ENCODE assay signal across 12 mouse cellular contexts in the genomic region with DNA sequence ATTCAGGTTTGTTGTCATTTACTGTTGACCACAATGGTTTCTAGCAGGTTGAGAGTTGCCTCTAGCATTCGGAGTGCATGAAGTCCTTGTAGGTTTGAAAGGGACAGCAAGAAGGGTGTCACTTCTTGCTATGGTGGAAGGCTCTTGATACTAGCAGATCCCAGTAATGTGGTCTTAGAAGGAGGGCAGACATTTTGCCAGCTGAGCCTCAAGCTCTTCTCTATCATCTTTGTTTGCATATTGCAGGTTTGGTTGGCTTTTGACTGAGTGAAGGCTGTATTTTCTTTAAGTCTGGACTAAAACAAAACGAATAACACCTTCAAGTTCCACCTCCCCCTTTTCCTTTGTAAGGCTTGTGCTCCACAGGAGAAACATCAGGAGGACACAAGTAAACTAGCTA. TPM values are rescaled to one million over a fixed set of nuclear protein-coding genes. Genes with fewer than 3 reads are reported as not detected.
DNase-seq lines count a peak whose midpoint lies in the region; ATAC-seq and TF ChIP-seq lines count a peak whose summit lies in the region.
"Had no signal": no experiment of that assay in that cellular context is flagged by ENCODE, and none has a peak within 500 bp of the region (broad histone marks: within the 10 kb centered on the region; RNA-seq: fewer than 3 reads in every experiment).

No protein-coding gene starts in this region.

- H3K4me2 ChIP-seq in heart, embryonic 12.5 days, result no peak overlapping the region
- peak overlapping the region; percentile 50 for H3K4me2 ChIP-seq in intestine, embryonic 15.5 days (replicated peaks)
- peak overlapping the region; percentile 54 for H3K4me2 ChIP-seq in stomach, embryonic 16.5 days (ENCODE audit: low read depth, low read length)
- H3K4me2 ChIP-seq: forebrain, embryonic 13.5 days; hindbrain, embryonic 14.5 days; midbrain, embryonic 13.5 days; neural tube, embryonic 15.5 days had no signal

- no peak overlapping the region for H3K9ac ChIP-seq in heart, adult 2 months (ENCODE audit: low read depth, low read length)
- H3K9ac ChIP-seq in heart, embryonic 12.5 days, result no peak overlapping the region
- peak overlapping the region; percentile 21; the same call in 1 of the 2 replicates for H3K9ac ChIP-seq in intestine, embryonic 15.5 days
- peak overlapping the region; percentile 43 for H3K9ac ChIP-seq in stomach, embryonic 16.5 days (ENCODE audit: low read length)
- H3K9ac ChIP-seq: forebrain, embryonic 13.5 days; hindbrain, embryonic 14.5 days; midbrain, embryonic 13.5 days; neural tube, embryonic 15.5 days had no signal

- TF ChIP-seq CTCF in heart, adult 2 months (IDR thresholded peaks at IDR 0.05), result no peak
- no peak for TF ChIP-seq CTCF in spleen, adult 2 months (IDR thresholded peaks at IDR 0.05; ENCODE audit: extremely low read depth, insufficient read depth, insufficient read length, insufficient replicate concordance)

- H3K36me3 ChIP-seq in heart, adult 2 months (ENCODE audit: control insufficient read depth, insufficient read depth, low read length), result peaks cover 31% of the 10 kb centered on the region
- no peaks in the 10 kb centered on the region for H3K36me3 ChIP-seq in heart, embryonic 12.5 days
- no peaks in the 10 kb centered on the region for H3K36me3 ChIP-seq in spleen, adult 2 months (ENCODE audit: control insufficient read depth, insufficient read depth, low read length)
- no peaks in the 10 kb centered on the region for H3K36me3 ChIP-seq in intestine, embryonic 15.5 days
- no peaks in the 10 kb centered on the region for H3K36me3 ChIP-seq in stomach, embryonic 16.5 days (ENCODE audit: control insufficient read depth, insufficient read depth, low read length)
- H3K36me3 ChIP-seq: midbrain, embryonic 13.5 days; neural tube, embryonic 15.5 days had no signal

- TF ChIP-seq EP300 in heart, adult 2 months (IDR thresholded peaks at IDR 0.05; ENCODE audit: insufficient read depth, low read depth, low read length), result no peak

- H3K4me3 ChIP-seq in heart, adult 2 months, result no peak overlapping the region
- no peak overlapping the region for H3K4me3 ChIP-seq in heart, embryonic 12.5 days
- peak overlapping the region; percentile 74 for H3K4me3 ChIP-seq in spleen, adult 2 months (ENCODE audit: extremely low read depth, insufficient read depth, insufficient read length)
- H3K4me3 ChIP-seq in intestine, embryonic 15.5 days (replicated peaks), result peak overlapping the region; percentile 25
- peak overlapping the region; percentile 46 for H3K4me3 ChIP-seq in stomach, embryonic 16.5 days (replicated peaks; ENCODE audit: low read length)
- H3K4me3 ChIP-seq: forebrain, embryonic 13.5 days; midbrain, embryonic 13.5 days; neural tube, embryonic 15.5 days had no signal

- peak overlapping the region; percentile 42 for H3K27ac ChIP-seq in heart, adult 2 months
- no peak overlapping the region for H3K27ac ChIP-seq in heart, embryonic 12.5 days (ENCODE audit: poor library complexity, severe bottlenecking)
- H3K27ac ChIP-seq in spleen, adult 2 months (ENCODE audit: insufficient read depth, low read length), result peak overlapping the region; percentile 85
- H3K27ac ChIP-seq in intestine, embryonic 15.5 days, result no peak overlapping the region
- peak overlapping the region; percentile 94 for H3K27ac ChIP-seq in stomach, embryonic 16.5 days (ENCODE audit: low read length)
- H3K27ac ChIP-seq: forebrain, embryonic 13.5 days; hindbrain, embryonic 14.5 days; midbrain, embryonic 13.5 days; neural tube, embryonic 15.5 days had no signal

- TF ChIP-seq POLR2A in heart, adult 2 months (IDR thresholded peaks at IDR 0.05; ENCODE audit: insufficient read depth, low read depth, low read length), result no peak
- TF ChIP-seq POLR2A in spleen, adult 2 months (IDR thresholded peaks at IDR 0.05; ENCODE audit: low read depth, low read length), result no peak

- no peak for ATAC-seq in heart, embryonic 12.5 days (ENCODE audit: insufficient number of reproducible peaks, low FRiP score)
- ATAC-seq in intestine, embryonic 15.5 days, result no peak
- no peak for ATAC-seq in stomach, embryonic 16.5 days (ENCODE audit: insufficient read depth, low FRiP score)
- ATAC-seq: forebrain, embryonic 13.5 days; midbrain, embryonic 13.5 days had no signal

- DNase-seq in heart, adult 2 months, result no peak
- DNase-seq in spleen, adult 2 months (ENCODE audit: low read depth in 1 of 2, low spot score in 2 of 2), result no peak
- no peak for DNase-seq in spleen, adult 18-20 months
- no peak for DNase-seq in layer of hippocampus, postnatal 10 days (ENCODE audit: low spot score in 2 of 2)
- no peak for DNase-seq in right cerebral cortex, postnatal 36 days (ENCODE audit: low spot score in 2 of 2)

- H3K79me2 ChIP-seq in heart, adult 2 months (replicated peaks; ENCODE audit: control insufficient read depth, insufficient read depth, low read length), result peaks cover 7% of the 10 kb centered on the region

- 70% methylated on average over 2 of the region's 2 CpGs for WGBS in heart, adult 2 months
- WGBS in heart, embryonic 12.5 days, result 75% methylated on average over 2 of the region's 2 CpGs
- 7% methylated on average over 2 of the region's 2 CpGs for WGBS in spleen, adult 2 months
- 60% methylated on average over 2 of the region's 2 CpGs for WGBS in intestine, embryonic 15.5 days
- 60% methylated on average over 2 of the region's 2 CpGs for WGBS in stomach, embryonic 16.5 days

- H3K9me3 ChIP-seq in heart, embryonic 12.5 days (replicated peaks), result no peaks in the 10 kb centered on the region
- no peaks in the 10 kb centered on the region for H3K9me3 ChIP-seq in intestine, embryonic 15.5 days
- no peaks in the 10 kb centered on the region for H3K9me3 ChIP-seq in stomach, embryonic 16.5 days (replicated peaks; ENCODE audit: control insufficient read depth, low read length)
- H3K9me3 ChIP-seq: forebrain, embryonic 13.5 days; midbrain, embryonic 13.5 days; neural tube, embryonic 15.5 days had no signal

- intact Hi-C loops in heart, adult 2 months (cut with DNase I), result no loop called here

- peaks cover 17% of the 10 kb centered on the region for H3K4me1 ChIP-seq in heart, adult 2 months (ENCODE audit: control insufficient read depth, insufficient read depth, low read length)
- peaks cover 15% of the 10 kb centered on the region for H3K4me1 ChIP-seq in heart, embryonic 12.5 days (replicated peaks)
- H3K4me1 ChIP-seq in spleen, adult 2 months (ENCODE audit: control insufficient read depth, insufficient read depth, insufficient read length), result peaks cover 3% of the 10 kb centered on the region
- H3K4me1 ChIP-seq in intestine, embryonic 15.5 days (replicated peaks), result 0 out of 2 replicates have a peak, but pooled peaks cover 7% of the 10 kb centered on the region
- peaks cover 18% of the 10 kb centered on the region for H3K4me1 ChIP-seq in stomach, embryonic 16.5 days (ENCODE audit: control insufficient read depth, insufficient read depth, low read length)
- H3K4me1 ChIP-seq: midbrain, embryonic 13.5 days; neural tube, embryonic 15.5 days had no signal

- H3K27me3 ChIP-seq in heart, adult 2 months (ENCODE audit: control insufficient read depth, insufficient read depth, low read length), result no peaks in the 10 kb centered on the region
- H3K27me3 ChIP-seq in heart, embryonic 12.5 days (replicated peaks), result no peaks in the 10 kb centered on the region
- no peaks in the 10 kb centered on the region for H3K27me3 ChIP-seq in spleen, adult 2 months (ENCODE audit: control insufficient read depth, insufficient read depth, low read length)
- no peaks in the 10 kb centered on the region for H3K27me3 ChIP-seq in intestine, embryonic 15.5 days (replicated peaks)
- H3K27me3 ChIP-seq in stomach, embryonic 16.5 days (ENCODE audit: control insufficient read depth, insufficient read depth, low read length), result no peaks in the 10 kb centered on the region
- H3K27me3 ChIP-seq: forebrain, embryonic 13.5 days; midbrain, embryonic 13.5 days; neural tube, embryonic 15.5 days had no signal

RNA-seq across cellular contexts. Expression of a gene that starts 35.4 kb away (rescaled TPM):
- total RNA-seq in heart, adult 2 months (2021), result 10 to 100 TPM; 22.0 to 22.7 TPM
- polyA plus RNA-seq in heart, adult 2 months (2012; rRNA removed), result 3.7 and 7.0 TPM in 2 replicates
- 29.5 and 30.6 TPM in 2 replicates for polyA plus RNA-seq in heart, embryonic 12.5 days (2016; fragmentation: Nextera tagmentation; extraction: Ambion mirVana)
- polyA plus RNA-seq in spleen, adult 2 months (2012; rRNA removed), result 2.6 and 3.7 TPM in 2 replicates
- polyA plus RNA-seq in intestine, embryonic 15.5 days (2015; fragmentation: Nextera tagmentation; extraction: Ambion mirVana), result 30.9 and 33.8 TPM in 2 replicates
- polyA plus RNA-seq in stomach, embryonic 16.5 days (2015; fragmentation: Nextera tagmentation; extraction: Ambion mirVana), result 32.4 and 36.4 TPM in 2 replicates
- 10 to 100 TPM; 49.7 to 51.2 TPM for total RNA-seq in layer of hippocampus, postnatal 10 days (2021)

RNA-seq across cellular contexts. Expression of a gene that starts 35.8 kb away (rescaled TPM):
- 10 to 100 TPM; 13.3 to 13.7 TPM for total RNA-seq in heart, adult 2 months (2021)
- polyA plus RNA-seq in heart, adult 2 months (2012; rRNA removed), result 6.6 and 11.3 TPM in 2 replicates
- 10.5 and 11.0 TPM in 2 replicates for polyA plus RNA-seq in heart, embryonic 12.5 days (2016; fragmentation: Nextera tagmentation; extraction: Ambion mirVana)
- polyA plus RNA-seq in spleen, adult 2 months (2012; rRNA removed), result 22.5 and 26.7 TPM in 2 replicates
- polyA plus RNA-seq in intestine, embryonic 15.5 days (2015; fragmentation: Nextera tagmentation; extraction: Ambion mirVana), result 26.1 and 27.0 TPM in 2 replicates
- 18.0 and 19.2 TPM in 2 replicates for polyA plus RNA-seq in stomach, embryonic 16.5 days (2015; fragmentation: Nextera tagmentation; extraction: Ambion mirVana)
- total RNA-seq in layer of hippocampus, postnatal 10 days (2021), result 1 to 10 TPM; 6.0 to 6.1 TPM

Comparison
In these comparisons a context has a peak if more than half of its experiments do, and no peak if none do; other contexts are left out.
1. H3K27ac ChIP-seq: peak in heart, adult 2 months (single experiment), spleen, adult 2 months (single experiment) and stomach, embryonic 16.5 days (single experiment); none in heart, embryonic 12.5 days (single experiment) and intestine, embryonic 15.5 days (single experiment).
2. H3K4me3 ChIP-seq: peak in spleen, adult 2 months (single experiment), intestine, embryonic 15.5 days (single experiment) and stomach, embryonic 16.5 days (single experiment); none in heart, adult 2 months (single experiment) and heart, embryonic 12.5 days (single experiment).
3. H3K9ac ChIP-seq: peak in intestine, embryonic 15.5 days (single experiment) and stomach, embryonic 16.5 days (single experiment); none in heart, adult 2 months (single experiment) and heart, embryonic 12.5 days (single experiment).